Mouse (Mus musculus) kidney, adult 2 months (tissue): ENCODE measurements around the gene Mlip. TPM values are rescaled to one million over a fixed set of nuclear protein-coding genes. Genes with fewer than 3 reads are reported as not detected.
A peak's percentile ranks its signal among the peaks of the same experiment; 100 is the strongest.

Experiments used
- DNase-seq: peaks from one replicate; pipeline ENCODE4 v3.0.0; 2021
- H3K27ac ChIP-seq: fragments of 200-500 bp; 2 replicates; pipeline ENCODE4 v1.5.1; 2012; ENCODE audit warnings: low read depth, low read length, control low read depth, inconsistent platforms; ENCODE audit not compliant: insufficient read depth
- H3K27me3 ChIP-seq: fragments of 200-500 bp; replicated peaks from 2 replicates; pipeline ENCODE4 v1.6.1; 2012; ENCODE audit warnings: mild to moderate bottlenecking, moderate library complexity, low read length, inconsistent platforms; ENCODE audit not compliant: control insufficient read depth, insufficient read depth
- H3K36me3 ChIP-seq: fragments of 200-500 bp; 2 replicates; pipeline ENCODE4 v1.6.1; 2012; ENCODE audit warnings: mild to moderate bottlenecking, moderate library complexity, low read length, inconsistent platforms; ENCODE audit not compliant: control insufficient read depth, insufficient read depth
- H3K4me1 ChIP-seq: fragments of 200-500 bp; 2 replicates; pipeline ENCODE4 v1.6.1; 2011; ENCODE audit warnings: low read length; ENCODE audit not compliant: control insufficient read depth, insufficient read depth
- H3K4me3 ChIP-seq: fragments of 200-500 bp; 2 replicates; pipeline ENCODE4 v1.5.1; 2011; ENCODE audit warnings: mild to moderate bottlenecking, low read depth, low read length, control low read depth; ENCODE audit not compliant: insufficient read depth
- CTCF ChIP-seq: fragments of 200-500 bp; conservative IDR thresholded peaks from 2 replicates; pipeline ENCODE4 v1.5.1; 2011; ENCODE audit warnings: low read depth, mild to moderate bottlenecking, control low read depth, low read length, moderate library complexity, mixed read lengths; ENCODE audit not compliant: insufficient read depth, insufficient read length
- POLR2A ChIP-seq: fragments of 200-500 bp; IDR thresholded peaks from one replicate; pipeline ENCODE4 v1.6.1; 2011; ENCODE audit warnings: low read depth, low read length, control low read depth
- WGBS: fragments of 180-500 bp; shearing (Covaris S2); methylation state at CpG from one replicate; pipeline ENCODE4 v1.1.7; 2018; 5-methylcytosine and 5-hydroxymethylcytosine counted together
- polyA plus RNA-seq: library from polyadenylated mRNA; depleted of rRNA; stranded (reverse); fragments of >200 nt; gene quantifications from 2 replicates; pipeline ENCODE4 v1.2.3, GENCODE M21; 2012

Gene Mlip
- polyA plus RNA-seq, 1 experiment, result 0.55 TPM

DNA sequence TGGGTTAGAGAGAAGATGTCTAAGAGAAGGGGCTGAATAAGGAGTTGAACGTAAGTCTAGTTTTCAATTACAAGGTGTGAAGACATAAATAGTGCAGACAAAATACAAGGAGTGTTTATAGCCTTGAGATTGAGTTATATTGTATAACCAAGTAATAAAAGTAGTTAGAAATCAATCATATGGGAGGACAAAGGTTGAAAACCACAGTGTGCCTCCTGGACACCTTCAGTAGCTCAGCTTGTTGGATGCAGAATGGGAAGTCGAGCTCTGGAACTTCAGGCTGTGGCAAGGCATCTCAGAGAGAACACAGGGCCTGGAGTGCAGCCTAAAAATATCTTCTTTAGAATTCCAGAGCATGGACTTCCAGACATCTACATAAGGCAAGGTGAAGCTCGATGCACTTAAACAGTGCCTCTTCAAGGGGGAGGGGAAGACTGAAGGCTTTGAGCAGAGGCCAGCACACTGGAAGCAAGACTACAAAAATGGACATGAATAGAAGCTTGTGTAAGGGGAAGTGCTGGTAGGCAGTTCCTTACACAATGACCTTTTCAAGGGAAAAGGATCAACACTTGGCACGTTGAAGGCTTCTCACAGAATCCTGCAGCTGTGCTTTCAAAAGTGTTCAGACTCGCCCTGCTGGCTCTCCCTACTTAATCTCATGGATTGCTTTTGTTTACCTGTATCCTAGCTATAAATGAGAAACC is 76.2 kb downstream of the Mlip start:
- H3K4me3 ChIP-seq, result no peak overlapping the region
- H3K4me1 ChIP-seq, result no peaks in the 10 kb centered on the region
- 59% methylated on average over 5 of the region's 5 CpGs for WGBS
- H3K27ac ChIP-seq, result no peak overlapping the region
- no peaks in the 10 kb centered on the region for H3K36me3 ChIP-seq
- TF ChIP-seq CTCF (no peak), POLR2A (no peak)
- peak; percentile 3 for DNase-seq
- no peaks in the 10 kb centered on the region for H3K27me3 ChIP-seq

DNA sequence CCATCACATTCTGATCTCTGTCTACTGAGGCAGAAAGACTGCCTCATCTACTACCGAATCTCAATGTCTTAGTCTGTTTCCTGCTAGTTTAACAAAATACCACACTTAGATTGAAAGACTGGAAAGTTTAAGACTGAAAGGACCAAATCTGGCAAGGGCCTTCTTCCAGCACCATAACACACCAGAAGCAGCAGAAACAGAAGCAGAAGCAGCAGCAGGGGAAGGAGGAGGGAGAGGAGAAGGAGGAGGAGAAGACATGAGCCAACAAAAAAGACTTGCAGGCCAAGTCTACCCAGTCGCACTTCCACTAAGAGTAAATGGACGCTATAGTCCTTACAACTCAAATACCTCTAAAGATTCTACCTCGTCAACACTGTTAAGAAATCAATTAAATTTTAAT is 80.0 kb downstream of the Mlip start:
- 91% methylated on average over 4 of the region's 4 CpGs for WGBS
- TF ChIP-seq POLR2A, result no peak
- TF ChIP-seq CTCF, result no peak
- DNase-seq, result no peak
- H3K4me3 ChIP-seq, result no peak overlapping the region
- H3K36me3 ChIP-seq, result no peaks in the 10 kb centered on the region
- no peak overlapping the region for H3K27ac ChIP-seq
- H3K27me3 ChIP-seq, result no peaks in the 10 kb centered on the region
- H3K4me1 ChIP-seq, result no peaks in the 10 kb centered on the region

DNA sequence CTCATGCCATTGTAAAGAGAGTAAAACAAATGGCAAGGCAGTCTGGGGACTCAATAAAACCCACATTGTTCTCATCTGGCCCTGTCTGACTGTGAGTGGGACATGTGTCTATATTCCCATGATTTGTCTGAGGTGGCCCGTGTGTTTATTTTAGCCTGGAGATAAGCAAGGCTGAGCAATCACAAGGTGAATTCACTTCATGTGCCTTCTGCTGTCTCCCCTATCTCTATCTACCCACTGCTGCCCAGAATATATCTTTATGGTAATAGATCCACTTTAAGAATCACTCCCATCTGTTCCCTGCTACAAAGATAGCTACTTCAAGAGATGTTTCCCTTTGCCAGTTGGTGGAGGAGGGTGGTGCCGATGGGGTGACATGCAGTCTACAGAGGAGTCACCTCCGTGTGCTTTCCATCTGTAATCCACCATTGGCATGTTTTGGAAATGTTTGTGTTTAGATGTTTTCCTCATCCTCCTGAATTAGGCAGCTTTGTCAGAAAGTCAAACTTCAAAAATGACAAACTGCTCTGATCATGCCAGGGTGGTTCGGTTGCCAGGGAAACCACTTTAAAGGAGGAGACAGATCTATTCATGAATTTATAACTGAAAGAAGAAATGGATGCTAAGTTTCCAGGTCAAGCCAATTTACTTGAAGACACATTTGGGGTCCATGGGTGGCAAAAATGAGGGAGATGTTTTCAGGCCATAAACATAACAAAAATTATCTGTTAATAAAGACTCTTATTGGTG is 87.3 kb downstream of the Mlip start:
- no peak for DNase-seq

DNA sequence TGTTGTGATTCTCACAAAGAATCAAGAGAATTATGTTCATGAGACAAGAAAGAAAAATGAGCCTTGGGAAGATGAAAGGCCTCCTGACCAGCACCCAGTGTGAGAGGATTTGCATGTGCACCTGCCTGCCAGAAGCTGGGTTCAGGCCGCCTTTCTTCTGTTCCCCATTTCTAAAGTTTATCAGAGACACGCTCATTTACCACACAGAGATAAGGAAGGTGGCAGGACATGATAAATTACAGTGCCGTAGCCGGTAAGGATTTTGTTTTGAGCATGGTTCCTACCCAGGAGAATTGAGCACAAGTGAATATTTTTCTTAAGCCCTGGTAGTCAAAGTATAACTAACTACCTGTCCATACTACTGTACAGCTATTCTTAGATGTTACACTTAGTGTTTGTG is 93.7 kb downstream of the Mlip start:
- DNase-seq, result no peak
- no peaks in the 10 kb centered on the region for H3K36me3 ChIP-seq
- H3K27me3 ChIP-seq, result no peaks in the 10 kb centered on the region
- TF ChIP-seq POLR2A (no peak), CTCF (no peak)
- 55% methylated on average over 4 of the region's 4 CpGs for WGBS
- H3K4me1 ChIP-seq, result no peaks in the 10 kb centered on the region
- no peak overlapping the region for H3K4me3 ChIP-seq
- no peak overlapping the region for H3K27ac ChIP-seq

More for the DNA sequence above, 87.3 kb downstream of the Mlip start:
- Histone ChIP-seq H3K36me3 (no peaks in the 10 kb centered on the region), H3K27ac (no peak overlapping the region), H3K4me3 (no peak overlapping the region), H3K4me1 (no peaks in the 10 kb centered on the region), H3K27me3 (no peaks in the 10 kb centered on the region)
- WGBS, result 93% methylated on average over 4 of the region's 4 CpGs
- TF ChIP-seq CTCF, result no peak
- TF ChIP-seq POLR2A, result no peak

DNA sequence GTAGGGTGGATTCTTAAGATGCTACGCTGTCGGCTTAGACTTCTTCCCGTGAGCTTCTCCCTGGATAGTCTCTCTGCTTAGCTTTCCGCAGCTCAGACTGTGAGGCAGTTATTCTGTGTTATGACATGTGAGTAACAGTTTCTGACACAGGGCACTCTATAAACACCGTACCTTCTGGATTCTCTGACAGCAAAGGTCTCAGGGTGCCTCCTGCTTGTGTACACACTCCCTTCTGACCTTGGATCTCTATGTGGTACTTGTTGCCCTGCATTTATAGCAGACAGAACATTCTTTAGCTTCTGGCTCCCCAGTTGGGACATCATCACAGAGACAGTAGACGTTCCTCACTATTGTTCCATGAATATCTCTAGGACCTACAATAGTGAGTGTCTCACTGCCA is 94.5 kb downstream of the Mlip start:
- DNase-seq, result no peak
- Histone ChIP-seq H3K4me3 (no peak overlapping the region), H3K27ac (no peak overlapping the region), H3K4me1 (no peaks in the 10 kb centered on the region), H3K27me3 (no peaks in the 10 kb centered on the region), H3K36me3 (no peaks in the 10 kb centered on the region)
- 71% methylated on average over 6 of the region's 6 CpGs for WGBS
- TF ChIP-seq CTCF (no peak), POLR2A (no peak)

DNA sequence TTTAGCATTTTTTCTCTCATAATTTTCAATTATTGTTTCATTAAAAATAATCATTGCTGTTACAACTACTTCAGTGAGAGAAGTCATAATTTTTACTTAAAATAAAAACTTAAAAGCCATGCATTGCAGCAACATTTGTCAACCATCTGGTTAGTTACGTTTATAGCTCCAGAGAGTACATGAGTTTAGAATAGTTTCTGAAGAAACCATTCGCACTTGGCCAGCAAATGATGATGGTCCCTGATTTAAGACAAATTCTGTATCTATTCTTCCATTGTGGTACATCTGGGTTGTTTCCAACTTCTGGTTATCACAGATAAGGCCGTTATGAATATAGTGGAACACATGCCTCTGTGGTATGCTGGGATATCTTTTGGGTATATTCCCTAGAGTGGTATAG is 98.3 kb downstream of the Mlip start:
- Histone ChIP-seq H3K36me3 (no peaks in the 10 kb centered on the region), H3K27ac (no peak overlapping the region), H3K4me1 (no peaks in the 10 kb centered on the region), H3K27me3 (no peaks in the 10 kb centered on the region), H3K4me3 (no peak overlapping the region)
- no peak for TF ChIP-seq CTCF
- no peak for TF ChIP-seq POLR2A
- no peak for DNase-seq
- WGBS, result 92% methylated on average over 3 of the region's 3 CpGs

DNA sequence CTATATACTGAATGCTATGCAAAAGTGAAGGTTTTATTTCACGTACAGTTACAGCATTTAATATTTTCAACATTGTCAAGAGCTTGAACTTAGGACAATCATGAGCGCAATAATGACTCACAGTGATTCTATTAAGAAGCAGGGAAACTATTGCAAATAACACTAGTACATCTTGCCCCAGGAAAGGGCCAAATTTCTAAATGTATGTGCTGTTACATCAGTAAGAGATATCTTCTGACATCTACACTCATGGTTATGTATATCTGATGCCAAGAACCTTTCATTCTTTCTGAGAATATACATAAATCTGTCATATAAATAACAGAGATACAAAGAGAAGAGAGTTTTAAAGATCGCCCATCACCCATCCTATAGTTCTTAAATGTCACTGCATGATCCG is 100.0 kb downstream of the Mlip start:
- Histone ChIP-seq H3K4me3 (no peak overlapping the region), H3K27ac (no peak overlapping the region), H3K27me3 (no peaks in the 10 kb centered on the region), H3K4me1 (no peaks in the 10 kb centered on the region), H3K36me3 (no peaks in the 10 kb centered on the region)
- WGBS, result 91% methylated on average over 4 of the region's 4 CpGs
- DNase-seq, result no peak
- TF ChIP-seq CTCF, result no peak
- TF ChIP-seq POLR2A, result no peak
